Mouse (Mus musculus) lung, adult 2 months (tissue): ENCODE results near the gene A930009A15Rik.

Experiments used
- CTCF ChIP-seq: fragments of 200-500 bp; IDR thresholded peaks from 2 replicates; pipeline ENCODE4 v1.5.1; 2011; ENCODE audit warnings: mild to moderate bottlenecking, low read length, control low read depth; ENCODE audit not compliant: insufficient read depth
- POLR2A ChIP-seq: fragments of 200-500 bp; IDR thresholded peaks from 2 replicates; pipeline ENCODE4 v1.6.1; 2011; ENCODE audit warnings: low read depth, mild to moderate bottlenecking, control low read depth, low read length, borderline replicate concordance; ENCODE audit errors: extremely low read depth

GRCm38 (mm10) chr10:115571317-115571716, 1.5 kb downstream of the A930009A15Rik start:
- no peak for TF ChIP-seq CTCF
- no peak for TF ChIP-seq POLR2A
